Mouse (Mus musculus) intestine, embryonic 14.5 days (tissue): ENCODE measurements at regions not wholly inside any gene's neighbourhood (a gene's known extent, or its start where the extent isn't known, plus 50 kb on each side); places are given as distances from the start of the nearest gene placed in this dataset.

Source experiments
- ATAC-seq: fragments of 200-750 bp; cut with Nextera tagmentation; replicated peaks from 2 replicates; pipeline ENCODE4 v1.8.0; 2017; ENCODE audit warnings: low read depth, moderate number of reproducible peaks, moderate TSS enrichment, moderate library complexity; ENCODE audit not compliant: low FRiP score, low TSS enrichment
- DNase-seq: peaks from one replicate; pipeline ENCODE4 v3.0.0-alpha.2; 2018; ENCODE audit warnings: low spot score
- H3K27ac ChIP-seq: fragments of 300-500 bp; sonication (generic); 2 replicates; pipeline ENCODE4 v1.5.1; 2014; ENCODE audit warnings: low read depth, mild to moderate bottlenecking, control low read depth
- H3K27me3 ChIP-seq: fragments of 300-500 bp; sonication (generic); replicated peaks from 2 replicates; pipeline ENCODE4 v1.6.1; 2014; ENCODE audit warnings: low read length, control low read depth; ENCODE audit not compliant: control insufficient read depth, insufficient read depth
- H3K36me3 ChIP-seq: fragments of 300-500 bp; sonication (generic); 2 replicates; pipeline ENCODE4 v1.6.1; 2014; ENCODE audit warnings: low read length, control low read depth; ENCODE audit not compliant: control insufficient read depth, insufficient read depth
- H3K4me1 ChIP-seq: fragments of 300-500 bp; sonication (generic); replicated peaks from 2 replicates; pipeline ENCODE4 v1.6.1; 2014; ENCODE audit warnings: low read length, control low read depth, mixed read lengths; ENCODE audit not compliant: control insufficient read depth, insufficient read depth
- H3K4me2 ChIP-seq: fragments of 300-500 bp; sonication (generic); 2 replicates; pipeline ENCODE4 v1.6.1; 2014; ENCODE audit warnings: low read length
- H3K4me3 ChIP-seq: fragments of 300-500 bp; sonication (generic); 2 replicates; pipeline ENCODE4 v1.5.1; 2014; ENCODE audit warnings: low read depth, low read length, control low read depth, mixed read lengths
- H3K9ac ChIP-seq: fragments of 300-500 bp; sonication (generic); 2 replicates; pipeline ENCODE4 v1.6.1; 2014; ENCODE audit warnings: mild to moderate bottlenecking, low read length
- H3K9me3 ChIP-seq: fragments of 300-500 bp; sonication (generic); 2 replicates; pipeline ENCODE4 v1.6.1; 2016; ENCODE audit warnings: low read length, control low read depth; ENCODE audit not compliant: control insufficient read depth
- WGBS: fragments of 180-500 bp; shearing (Covaris S2); extraction: QIAGEN DNeasy Blood & Tissue Kit; methylation state at CpG from one replicate; pipeline ENCODE4 v1.1.7; 2014; 5-methylcytosine and 5-hydroxymethylcytosine counted together

DNA sequence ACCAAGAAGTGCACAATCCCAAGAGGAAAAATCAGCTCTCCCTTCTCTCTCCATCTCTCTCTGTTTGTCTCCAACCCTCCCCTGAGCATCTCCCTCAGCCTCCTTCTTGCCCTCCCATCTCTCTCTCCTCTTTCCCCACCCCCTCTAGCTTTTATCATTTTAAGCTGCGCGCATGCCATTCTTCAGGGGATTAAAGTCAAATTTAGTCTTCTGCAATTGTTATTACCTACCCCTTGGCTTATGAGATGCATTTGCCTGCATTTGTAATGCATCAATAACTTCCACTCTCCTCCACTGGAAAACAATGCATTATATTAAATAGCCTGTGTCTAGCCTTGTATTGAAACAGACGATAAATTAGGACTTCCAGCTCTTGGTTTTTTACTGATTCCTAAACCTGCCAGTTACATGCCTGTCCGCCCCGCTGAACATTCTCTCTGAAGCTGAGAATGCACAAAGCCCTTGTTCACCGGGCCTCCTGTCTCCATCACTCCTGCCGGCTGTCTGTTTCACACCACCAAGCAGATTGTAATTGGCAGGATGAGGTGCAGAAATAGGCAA, 429.6 kb downstream of the Prss52 start:
- no peak overlapping the region for H3K4me3 ChIP-seq
- no peaks in the 10 kb centered on the region for H3K4me1 ChIP-seq
- H3K36me3 ChIP-seq: no peaks in the 10 kb centered on the region
- no peaks in the 10 kb centered on the region for H3K9me3 ChIP-seq
- no peak overlapping the region for H3K4me2 ChIP-seq
- H3K27ac ChIP-seq: no peak overlapping the region
- ATAC-seq: no peak
- no peak for DNase-seq
- no peaks in the 10 kb centered on the region for H3K27me3 ChIP-seq
- WGBS: 53% methylated on average over 7 of the region's 7 CpGs
- H3K9ac ChIP-seq: no peak overlapping the region

DNA sequence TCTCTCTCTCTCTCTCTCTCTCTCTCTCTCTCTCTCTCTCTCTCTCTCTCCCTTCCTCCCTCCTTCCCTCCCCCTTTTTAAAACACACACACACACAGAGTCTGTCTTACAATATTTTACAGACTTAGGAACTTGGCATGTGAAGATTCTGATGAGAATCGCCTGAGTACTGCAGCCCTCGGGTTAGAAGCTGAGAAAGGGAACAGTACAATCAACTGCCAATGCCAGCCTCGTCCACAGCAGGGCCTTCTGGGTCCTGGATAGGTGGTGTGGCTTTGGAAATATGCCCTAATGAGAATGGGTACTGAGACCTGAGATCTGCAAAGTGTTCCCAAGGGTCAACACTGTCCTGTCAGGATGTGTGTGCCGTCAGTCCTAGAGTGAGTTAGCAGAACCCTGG, 430.1 kb downstream of the Prss52 start:
- H3K4me3 ChIP-seq: no peak overlapping the region
- no peak overlapping the region for H3K27ac ChIP-seq
- no peak overlapping the region for H3K4me2 ChIP-seq
- H3K9ac ChIP-seq: no peak overlapping the region
- H3K9me3 ChIP-seq: no peaks in the 10 kb centered on the region
- DNase-seq (no peak), ATAC-seq (no peak)
- WGBS: 39% methylated on average over 4 of the region's 4 CpGs
- no peaks in the 10 kb centered on the region for H3K4me1 ChIP-seq
- H3K27me3 ChIP-seq: no peaks in the 10 kb centered on the region
- H3K36me3 ChIP-seq: no peaks in the 10 kb centered on the region

DNA sequence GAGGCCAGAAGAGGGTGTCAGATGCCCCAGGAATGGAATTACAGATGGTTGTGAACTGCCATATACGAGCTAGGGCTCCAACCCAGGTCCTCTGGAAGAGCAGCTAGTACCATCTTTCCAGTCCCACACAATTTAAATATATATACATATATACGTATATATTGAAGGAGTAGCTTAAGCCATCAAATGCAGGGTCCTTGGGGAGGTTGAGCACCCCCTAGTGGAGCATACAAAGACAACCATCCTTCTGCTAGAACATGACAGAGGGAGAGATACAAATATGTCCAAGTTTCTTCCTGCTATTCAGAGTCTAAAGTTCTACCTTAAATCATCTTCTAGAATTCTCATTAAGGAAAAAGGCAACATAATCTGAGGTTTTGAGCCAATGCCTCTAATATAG, 435.4 kb downstream of the Prss52 start:
- Histone ChIP-seq H3K36me3 (no peaks in the 10 kb centered on the region), H3K4me1 (no peaks in the 10 kb centered on the region), H3K4me3 (no peak overlapping the region), H3K27ac (no peak overlapping the region), H3K9me3 (no peaks in the 10 kb centered on the region), H3K4me2 (no peak overlapping the region), H3K27me3 (no peaks in the 10 kb centered on the region), H3K9ac (no peak overlapping the region)
- DNase-seq (no peak), ATAC-seq (no peak)
- 65% methylated on average over 2 of the region's 2 CpGs for WGBS

DNA sequence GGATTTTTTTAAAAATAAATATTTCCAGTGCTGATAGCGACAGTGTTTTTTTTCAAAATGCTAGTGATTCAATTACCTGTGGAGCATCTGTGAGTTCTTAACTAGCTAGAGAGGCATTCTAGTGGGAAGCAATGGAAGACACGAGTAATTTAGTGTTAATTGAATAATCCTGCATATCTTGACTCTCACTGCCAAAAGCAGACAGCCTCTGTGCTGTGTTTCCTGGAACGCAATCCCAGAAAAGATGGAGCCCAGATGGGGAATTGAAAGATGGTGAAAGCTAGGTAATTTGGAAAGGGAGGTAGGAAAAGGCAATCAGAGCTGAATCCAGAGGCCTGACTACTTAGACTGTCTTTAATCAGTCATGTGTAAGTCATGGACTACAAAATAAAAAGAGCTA, 441.0 kb downstream of the Prss52 start:
- Histone ChIP-seq H3K9me3 (no peaks in the 10 kb centered on the region), H3K27me3 (no peaks in the 10 kb centered on the region), H3K4me2 (no peak overlapping the region), H3K36me3 (no peaks in the 10 kb centered on the region), H3K27ac (no peak overlapping the region), H3K4me1 (no peaks in the 10 kb centered on the region), H3K9ac (no peak overlapping the region), H3K4me3 (no peak overlapping the region)
- DNase-seq (no peak), ATAC-seq (no peak)
- 73% methylated on average over 3 of the region's 3 CpGs for WGBS

DNA sequence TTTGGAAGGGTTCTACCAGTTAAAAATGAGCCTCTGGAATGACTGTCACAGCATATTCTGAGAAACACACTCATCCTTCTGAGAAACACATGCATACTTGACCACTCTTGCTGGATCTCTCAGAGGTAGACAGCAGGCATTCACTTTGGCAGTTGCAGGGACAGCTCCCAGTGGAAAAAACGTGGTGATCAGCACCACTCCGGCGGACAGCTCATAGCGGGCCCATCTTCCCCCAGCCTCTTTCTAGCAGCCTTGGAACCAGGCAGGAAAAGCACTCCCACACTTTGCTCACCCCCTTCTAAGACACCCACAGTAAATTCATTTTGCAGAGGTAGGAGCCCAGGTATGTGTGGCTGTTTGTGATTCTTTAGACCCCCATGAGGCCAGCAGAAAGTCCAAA, 442.7 kb downstream of the Prss52 start:
- Histone ChIP-seq H3K4me1 (no peaks in the 10 kb centered on the region), H3K4me2 (no peak overlapping the region), H3K27ac (no peak overlapping the region), H3K9ac (no peak overlapping the region), H3K9me3 (no peaks in the 10 kb centered on the region), H3K4me3 (no peak overlapping the region), H3K27me3 (no peaks in the 10 kb centered on the region), H3K36me3 (no peaks in the 10 kb centered on the region)
- DNase-seq: peak; percentile 89
- ATAC-seq: no peak
- 0% methylated on average over 4 of the region's 4 CpGs for whole genome bisulfite sequencing

DNA sequence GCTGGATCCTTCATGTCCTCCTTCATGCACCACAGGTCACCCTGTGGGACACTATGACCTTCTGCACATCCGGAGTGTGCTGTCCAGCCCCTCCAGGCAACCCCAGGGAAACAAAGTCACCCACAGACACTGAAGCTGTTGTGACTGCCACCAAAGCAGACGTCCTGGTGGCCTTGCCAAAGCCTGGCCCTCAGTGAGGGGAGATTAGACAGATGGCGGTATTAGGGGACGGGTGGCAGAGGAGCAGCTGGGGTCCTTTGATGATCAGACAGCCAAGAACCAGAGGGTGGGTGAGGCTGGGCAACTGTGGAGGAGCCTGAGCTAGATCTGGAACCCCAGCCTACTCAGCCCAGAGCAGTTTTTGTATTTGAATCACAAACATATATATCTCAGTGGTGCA, 448.9 kb downstream of the Prss52 start:
- DNase-seq (no peak), ATAC-seq (no peak)
- WGBS: 58% methylated on average over 4 of the region's 4 CpGs
- no peaks in the 10 kb centered on the region for H3K4me1 ChIP-seq
- no peak overlapping the region for H3K27ac ChIP-seq
- no peaks in the 10 kb centered on the region for H3K27me3 ChIP-seq
- no peak overlapping the region for H3K4me2 ChIP-seq
- H3K9me3 ChIP-seq: 0 out of 2 replicates have a peak, but pooled peaks cover 3% of the 10 kb centered on the region
- no peak overlapping the region for H3K4me3 ChIP-seq
- H3K36me3 ChIP-seq: no peaks in the 10 kb centered on the region
- H3K9ac ChIP-seq: no peak overlapping the region

DNA sequence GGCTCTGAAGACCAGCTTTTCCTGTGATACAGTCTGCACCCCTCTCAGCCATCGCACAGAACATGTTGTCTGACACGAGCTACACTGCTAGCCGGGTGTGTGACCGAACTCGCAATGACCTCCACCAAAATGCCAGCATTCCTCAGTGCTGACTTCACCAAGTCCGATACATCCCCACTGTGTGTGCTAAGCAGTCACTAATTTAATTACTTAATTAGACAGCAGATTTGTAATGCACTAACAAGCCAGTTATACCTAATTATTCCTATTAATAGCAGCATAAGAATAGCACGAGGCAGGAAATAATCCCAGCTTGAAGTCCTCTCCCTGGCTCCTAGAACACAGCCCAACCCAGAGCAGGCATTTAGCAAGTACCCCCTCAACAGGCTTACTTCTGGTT, 452.0 kb downstream of the Prss52 start:
- Histone ChIP-seq H3K27ac (no peak overlapping the region), H3K27me3 (no peaks in the 10 kb centered on the region), H3K4me2 (no peak overlapping the region), H3K36me3 (no peaks in the 10 kb centered on the region), H3K4me1 (no peaks in the 10 kb centered on the region), H3K9ac (no peak overlapping the region), H3K9me3 (0 out of 2 replicates have a peak, but pooled peaks cover 3% of the 10 kb centered on the region), H3K4me3 (no peak overlapping the region)
- no peak for ATAC-seq
- DNase-seq: no peak
- 82% methylated on average over 7 of the region's 7 CpGs for WGBS

DNA sequence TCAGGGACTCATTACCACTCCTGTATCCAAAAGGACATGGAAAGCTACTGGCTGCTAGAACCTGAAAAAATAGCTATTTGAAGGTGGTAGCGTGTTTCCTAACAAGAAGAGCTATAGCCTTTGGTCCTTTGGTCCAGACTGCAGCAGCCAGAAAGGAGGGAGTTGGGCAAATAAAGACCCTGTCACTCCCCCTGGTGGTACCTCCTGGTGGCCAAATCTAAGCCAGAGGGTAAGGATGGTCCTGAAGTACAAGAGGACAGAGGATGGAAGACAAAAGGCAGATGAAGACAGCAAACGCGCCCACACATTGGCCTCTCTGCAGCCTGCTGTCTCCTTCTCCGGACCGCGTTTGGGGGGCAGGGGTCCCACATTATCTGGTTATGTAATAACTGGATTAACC, 453.4 kb downstream of the Prss52 start:
- DNase-seq (no peak), ATAC-seq (no peak)
- H3K36me3 ChIP-seq: no peaks in the 10 kb centered on the region
- no peaks in the 10 kb centered on the region for H3K27me3 ChIP-seq
- no peak overlapping the region for H3K4me3 ChIP-seq
- no peak overlapping the region for H3K4me2 ChIP-seq
- H3K9me3 ChIP-seq: 0 out of 2 replicates have a peak, but pooled peaks cover 3% of the 10 kb centered on the region
- H3K27ac ChIP-seq: no peak overlapping the region
- no peak overlapping the region for H3K9ac ChIP-seq
- WGBS: 72% methylated on average over 6 of the region's 6 CpGs
- no peaks in the 10 kb centered on the region for H3K4me1 ChIP-seq

DNA sequence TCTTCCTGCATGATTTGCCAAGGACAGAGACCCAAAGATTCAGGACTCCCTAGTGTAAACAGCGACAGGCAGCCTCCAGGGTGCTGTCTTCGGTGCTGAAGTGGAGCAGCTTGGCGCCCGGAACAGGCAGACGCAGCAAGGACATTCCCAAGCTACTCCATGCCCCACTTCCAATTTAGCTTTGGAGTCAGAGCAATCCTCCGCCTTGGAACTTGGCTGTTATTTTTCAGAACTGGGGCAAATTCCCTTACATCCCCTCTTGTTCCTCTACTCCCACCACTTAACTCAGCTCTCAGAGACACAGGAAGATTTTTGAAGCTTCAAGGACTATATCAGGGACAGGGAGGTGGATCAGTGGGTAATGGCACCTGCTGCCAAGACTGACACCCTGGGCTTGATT, 464.6 kb downstream of the Prss52 start:
- Histone ChIP-seq H3K4me2 (no peak overlapping the region), H3K9me3 (no peaks in the 10 kb centered on the region), H3K4me1 (no peaks in the 10 kb centered on the region), H3K36me3 (no peaks in the 10 kb centered on the region), H3K27ac (no peak overlapping the region), H3K9ac (no peak overlapping the region), H3K4me3 (no peak overlapping the region), H3K27me3 (no peaks in the 10 kb centered on the region)
- ATAC-seq: no peak
- DNase-seq: peak; percentile 87
- WGBS: 8% methylated on average over 6 of the region's 6 CpGs
